Mouse (Mus musculus): ENCODE measurements at regions not wholly inside any gene's neighbourhood (a gene's known extent, or its start where the extent isn't known, plus 50 kb on each side); places are given as distances from the start of the nearest gene placed in this dataset.

- DNase-seq = no peak
Measured at GRCm38 (mm10) chr3:151366707-151367306, 70.9 kb upstream of the Adgrl4 start.

GRCm38 (mm10) chr3:151383326-151384019 is 54.2 kb upstream of the Adgrl4 start:
- DNase-seq = no peak

- DNase-seq = no peak
Measured at GRCm38 (mm10) chr3:151384850-151385249, 52.8 kb upstream of the Adgrl4 start.

GRCm38 (mm10) chr3:151386103-151386502 is 51.6 kb upstream of the Adgrl4 start:
- DNase-seq = no peak
